Mouse (Mus musculus) right cerebral cortex, postnatal 14 days (tissue): ENCODE data around the gene Fezf2.

ENCODE experiments used
- DNase-seq: peaks from one replicate; pipeline ENCODE4 v3.0.0; 2022

The Fezf2 gene

DNA sequence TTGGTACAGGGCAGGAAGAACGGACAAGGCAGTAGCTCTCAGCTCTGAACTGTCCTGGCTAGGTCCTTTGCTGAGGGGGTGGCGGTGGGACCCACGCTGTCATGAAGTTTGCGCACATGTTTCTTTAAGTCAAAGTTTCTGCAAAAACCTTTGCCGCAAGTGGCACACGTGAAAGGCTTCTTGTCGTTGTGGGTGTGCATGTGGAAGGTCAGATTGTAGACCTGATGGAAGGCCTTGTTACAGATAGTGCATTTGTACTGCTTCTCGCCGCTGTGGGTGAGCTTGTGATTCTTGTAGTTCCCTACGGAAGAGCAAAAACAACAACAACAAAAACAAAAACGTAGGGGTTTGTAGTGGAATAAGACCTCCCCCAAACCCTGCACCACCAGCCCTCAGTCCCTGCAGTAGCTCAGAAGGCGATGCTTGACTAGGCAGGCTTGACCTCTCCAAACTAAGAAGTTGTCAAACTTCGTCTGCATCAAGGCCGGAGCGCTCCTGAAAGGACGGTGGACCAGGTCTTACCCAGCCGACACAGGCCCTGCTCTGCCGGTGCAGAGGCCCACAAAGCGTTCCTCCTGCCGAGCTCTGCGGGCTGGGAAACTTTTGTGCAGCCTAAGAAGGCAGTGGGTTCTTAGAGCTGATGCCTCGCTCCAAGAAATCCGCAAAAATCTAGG is 5.4 kb downstream of the Fezf2 start:
- DNase-seq: no peak

DNA sequence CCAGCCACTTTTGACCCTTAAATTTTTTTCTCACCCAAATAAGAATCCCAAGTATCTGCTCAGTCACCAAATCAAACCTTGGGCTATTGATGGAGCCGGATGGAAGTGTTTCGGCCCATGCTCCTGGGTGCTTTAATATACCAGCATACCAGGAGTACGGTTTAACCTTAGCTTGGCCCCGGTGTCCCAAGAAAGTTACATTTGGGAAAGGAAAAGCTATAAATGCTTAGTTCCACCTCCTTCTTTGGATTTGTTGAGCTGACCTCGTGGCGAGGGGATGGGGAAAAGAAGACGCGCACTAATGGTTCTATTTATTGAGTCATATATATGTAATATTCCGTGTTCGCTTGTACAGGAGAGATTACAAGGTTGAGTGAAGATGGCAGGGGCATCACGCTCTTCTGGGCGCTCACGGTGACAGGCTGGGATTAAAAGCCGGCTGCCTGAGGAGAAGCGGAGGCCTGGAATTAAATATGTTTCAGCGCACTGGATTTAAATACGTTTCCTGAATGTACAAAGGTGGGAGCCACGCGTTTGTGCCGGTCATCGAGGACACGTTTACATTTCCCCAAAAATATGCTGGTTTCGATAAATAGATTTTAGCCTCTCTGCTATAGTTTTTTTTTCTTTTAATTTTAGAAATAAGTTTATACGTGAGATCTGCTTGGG is 6.1 kb downstream of the Fezf2 start:
- no peak for DNase-seq

DNA sequence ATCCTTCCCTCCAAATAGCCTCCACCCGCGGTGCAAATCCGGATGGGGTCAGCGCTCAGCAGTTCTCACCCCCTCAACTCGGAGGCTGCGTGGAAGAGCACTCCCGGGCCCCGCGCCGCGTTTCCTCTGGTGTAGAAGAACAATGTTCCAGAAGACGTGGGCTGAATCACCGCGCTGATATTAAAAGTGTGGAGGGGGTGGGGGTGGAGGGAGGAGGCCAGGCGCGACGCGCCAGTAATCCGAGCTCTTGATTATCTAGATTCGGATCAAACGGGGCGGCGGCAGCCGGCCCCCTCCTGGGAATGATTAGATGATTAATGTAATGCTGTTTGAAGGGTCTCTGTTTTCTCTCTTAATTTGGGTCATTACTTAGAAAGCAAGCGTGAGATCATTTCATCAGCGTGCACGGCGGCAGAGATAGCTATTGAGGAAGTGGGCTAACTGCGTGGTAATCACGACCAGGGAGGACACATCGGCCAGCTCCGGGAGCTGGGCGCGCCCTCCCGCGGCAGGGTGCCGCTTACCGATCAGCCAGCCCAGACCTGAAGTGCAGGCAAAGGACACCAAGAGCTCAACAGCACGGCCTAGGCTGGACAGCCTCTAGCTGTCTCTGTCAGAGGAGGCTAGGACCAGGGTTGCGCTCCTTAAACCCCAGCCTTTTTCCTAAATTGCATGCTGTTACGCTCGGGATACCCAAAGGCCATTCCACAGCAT is 6.8 kb downstream of the Fezf2 start:
- DNase-seq: no peak

DNA sequence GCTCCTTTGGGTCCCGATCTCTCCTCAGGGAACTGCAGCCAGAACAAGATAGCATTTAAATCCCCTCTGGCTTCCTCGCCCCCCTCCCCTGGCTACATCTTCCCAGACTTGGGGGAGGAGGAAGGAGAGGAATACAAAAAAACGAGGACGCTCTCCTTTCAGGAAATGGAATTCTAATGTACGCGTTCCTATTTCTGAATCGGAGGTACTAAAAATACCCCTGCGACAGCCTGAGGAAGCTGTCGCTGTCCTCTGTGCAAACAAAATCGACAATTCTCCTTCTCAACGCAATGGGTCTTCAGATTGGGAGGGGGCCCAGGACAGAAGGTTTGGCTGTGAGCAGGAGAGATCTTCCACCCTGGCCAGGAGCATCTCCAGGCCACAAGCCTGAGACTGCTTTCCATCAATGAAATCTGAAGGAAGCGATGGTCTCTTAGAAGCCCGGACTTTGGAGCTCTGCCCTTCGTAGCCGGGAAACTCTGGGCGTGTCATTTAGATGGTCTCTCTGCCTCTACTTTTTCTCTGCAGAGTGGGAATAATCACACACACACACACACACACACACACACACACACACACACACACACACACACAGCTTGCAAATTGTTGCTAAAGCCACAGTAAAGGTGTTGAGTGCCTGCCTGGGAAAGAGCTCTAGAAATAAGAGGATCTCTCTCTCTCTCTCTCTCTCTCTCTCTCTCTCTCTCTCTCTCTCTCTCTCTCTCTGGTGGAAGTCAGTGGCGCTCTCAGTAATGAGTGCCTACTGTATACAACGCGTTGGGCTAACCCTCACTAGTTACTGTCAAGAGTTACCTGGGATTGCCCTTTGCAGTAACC is 7.5 kb downstream of the Fezf2 start:
- DNase-seq: no peak

DNA sequence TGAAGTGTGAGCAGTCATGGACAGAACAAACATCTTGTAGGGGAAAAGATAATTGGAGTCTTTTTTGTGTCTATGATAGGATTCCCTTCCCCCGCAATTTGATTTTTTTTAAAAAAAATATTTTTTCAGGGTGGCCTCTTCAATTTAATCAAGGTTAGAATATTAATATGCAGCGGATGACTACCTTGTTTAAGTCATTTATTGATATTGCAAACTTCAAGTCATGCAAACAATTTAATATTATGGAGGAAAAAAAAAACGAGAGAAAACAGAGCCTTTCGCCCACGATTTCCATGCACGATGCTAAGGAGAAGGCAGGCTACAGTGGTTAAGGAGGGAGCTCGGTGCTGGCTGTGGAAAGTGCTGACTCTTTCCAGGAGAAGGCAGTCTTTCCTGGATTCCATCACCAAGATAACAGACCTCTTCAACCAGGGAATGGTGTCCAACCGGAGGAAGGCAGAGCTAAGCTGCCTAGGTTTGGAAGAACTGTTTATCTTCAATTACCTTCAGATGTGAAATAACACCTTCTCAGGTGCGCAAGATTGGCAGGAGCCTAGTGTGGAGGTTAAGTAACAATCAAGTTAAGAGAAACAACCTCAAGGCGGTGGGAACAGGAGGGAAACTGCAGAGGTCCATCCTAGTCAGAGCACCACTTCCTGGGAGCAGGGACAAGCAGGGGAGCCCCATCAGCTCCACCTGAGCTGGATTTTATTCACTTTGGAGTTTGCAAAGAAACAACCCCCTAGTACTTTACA is 9.0 kb downstream of the Fezf2 start:
- no peak for DNase-seq

DNA sequence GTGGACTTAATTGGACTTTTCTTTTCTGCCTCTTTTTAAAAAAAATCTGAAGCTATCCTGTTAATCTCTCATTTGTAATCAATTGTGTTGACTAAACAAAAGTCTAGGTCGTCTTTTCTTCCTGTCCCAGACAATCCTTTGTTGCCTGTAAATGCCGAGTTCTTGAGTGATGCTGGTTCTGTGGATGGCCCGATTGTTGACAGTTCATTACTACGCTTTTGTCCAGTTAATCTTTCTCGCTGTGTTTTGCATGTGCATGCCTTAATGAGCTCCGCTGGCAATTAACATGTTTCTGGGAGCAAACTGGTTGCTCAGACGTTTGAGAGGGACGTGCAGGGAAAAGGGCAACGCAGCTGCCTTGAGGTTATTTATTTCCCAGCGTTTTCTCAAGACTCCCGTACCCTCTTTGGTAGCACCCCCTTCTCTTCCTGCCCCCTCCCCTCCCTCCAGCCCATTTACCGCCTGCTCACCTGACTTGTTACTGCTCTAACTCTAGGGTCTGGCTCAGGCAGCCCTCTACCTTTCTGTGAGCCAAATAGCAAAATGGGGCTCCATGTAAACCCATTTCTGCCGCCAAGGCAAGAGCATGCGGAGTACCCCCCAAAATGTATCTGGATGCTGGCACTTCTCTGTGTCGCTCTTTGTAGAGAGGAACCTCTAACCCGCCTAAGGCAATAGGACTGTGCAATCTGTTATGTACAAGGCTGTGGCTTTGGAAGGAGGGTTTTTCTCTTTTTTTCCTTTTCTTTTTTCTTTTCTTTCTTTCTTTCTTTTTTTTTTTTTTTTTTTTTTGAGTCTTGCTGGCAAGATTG is 9.8 kb downstream of the Fezf2 start:
- no peak for DNase-seq

DNA sequence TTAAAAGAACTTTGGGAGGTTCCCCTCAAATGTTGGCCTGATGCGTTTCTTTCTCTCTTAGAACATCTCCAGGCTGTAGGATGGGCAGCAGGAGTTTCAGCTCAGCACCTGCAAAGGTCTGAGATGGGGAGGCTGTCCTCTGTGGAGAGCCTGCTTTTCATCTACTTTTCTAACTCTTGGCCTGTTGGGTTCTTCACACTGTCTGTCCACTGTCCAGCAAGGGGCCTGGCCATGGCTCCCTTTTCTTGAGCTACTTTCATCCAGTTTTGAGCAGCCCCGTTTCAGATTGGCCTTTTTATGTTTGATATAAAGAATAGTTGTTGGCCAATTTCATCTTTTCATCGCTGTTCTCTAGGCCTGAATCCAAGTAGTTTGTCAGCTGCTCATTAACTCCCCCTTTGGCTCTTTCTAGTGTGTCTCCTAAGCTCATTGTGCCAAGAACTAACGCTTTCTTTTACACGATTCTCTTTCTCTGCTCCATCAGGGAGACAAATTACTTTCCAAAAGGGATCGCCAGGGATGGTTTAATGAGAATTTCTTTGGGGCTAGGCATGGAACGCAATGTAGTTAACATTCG is 10.5 kb downstream of the Fezf2 start:
- DNase-seq: no peak

DNA sequence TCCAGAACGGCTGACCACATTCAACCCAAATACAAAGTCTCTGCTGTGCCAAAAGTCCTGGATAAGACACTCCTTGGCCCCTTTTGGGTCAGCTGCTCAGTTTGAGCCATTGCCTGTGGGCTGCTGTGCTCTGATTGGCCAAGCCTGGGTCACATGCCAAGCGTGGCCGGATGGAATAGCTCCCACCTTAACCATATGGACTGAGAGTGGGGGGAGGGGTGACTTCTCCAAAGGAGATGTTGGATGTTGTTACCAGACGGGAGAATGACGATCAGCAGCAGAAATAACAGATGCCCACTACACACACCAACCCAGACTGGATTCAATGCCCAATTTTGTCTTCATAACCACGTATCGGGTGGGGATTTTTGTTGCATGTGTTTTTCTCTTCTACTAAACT is 13.1 kb downstream of the Fezf2 start:
- DNase-seq: no peak

DNA sequence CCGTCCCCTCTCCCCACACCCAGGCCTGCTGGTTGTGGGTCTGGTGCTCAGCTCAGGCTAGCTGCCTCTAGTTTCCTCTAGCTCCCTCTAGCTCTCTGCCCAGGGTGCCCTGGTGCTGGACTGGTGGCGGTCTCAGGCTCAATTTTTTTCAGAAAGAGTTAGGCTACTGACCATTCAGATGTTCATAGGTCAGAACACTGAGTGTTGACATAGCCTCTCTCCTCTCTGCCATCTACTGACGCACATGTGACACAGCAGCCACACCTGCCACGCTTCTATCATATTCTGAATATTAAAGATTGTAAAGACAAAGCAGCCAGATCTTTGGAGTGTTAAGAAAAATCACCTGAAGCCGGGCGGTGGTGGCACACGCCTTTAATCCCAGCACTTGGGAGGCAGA is 14.4 kb downstream of the Fezf2 start:
- no peak for DNase-seq

DNA sequence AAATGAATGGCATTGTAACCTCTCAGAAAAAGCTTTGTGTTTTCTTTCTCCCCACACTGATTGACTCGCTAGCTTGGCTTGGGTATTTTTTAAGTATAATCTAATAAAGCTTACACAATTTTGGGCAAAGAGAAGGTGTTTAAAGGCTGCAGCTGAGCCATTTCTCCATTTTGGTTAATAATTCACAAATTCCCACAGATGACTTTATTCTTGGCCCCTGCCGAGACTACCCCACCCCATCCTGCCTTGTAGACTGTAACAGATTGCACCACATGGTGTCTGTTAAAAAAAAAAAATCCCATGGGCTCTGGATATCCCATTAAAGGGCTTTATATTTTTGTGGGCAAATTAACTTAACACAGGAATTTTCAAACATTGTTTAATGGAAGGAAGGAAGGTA is 44.9 kb downstream of the Fezf2 start:
- DNase-seq: no peak

DNA sequence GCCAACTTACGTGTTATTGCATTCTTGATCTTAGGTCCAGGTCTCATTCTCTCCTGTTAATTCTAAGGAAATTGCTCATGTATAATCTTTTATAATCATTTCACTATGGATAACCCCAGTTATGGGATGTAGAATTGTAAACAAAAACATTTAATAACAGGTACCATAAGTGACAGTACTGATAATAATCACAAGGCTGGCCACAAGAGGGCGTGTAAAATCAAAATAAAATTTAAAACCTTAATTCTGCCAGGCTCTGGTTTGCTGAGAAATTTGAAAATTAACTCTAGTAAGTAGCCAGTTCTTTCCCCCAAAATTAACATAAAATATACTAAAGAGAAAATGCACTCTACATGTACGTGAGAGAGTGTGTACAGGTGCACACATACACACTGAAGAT is 47.3 kb downstream of the Fezf2 start:
- peak; percentile 30 for DNase-seq

DNA sequence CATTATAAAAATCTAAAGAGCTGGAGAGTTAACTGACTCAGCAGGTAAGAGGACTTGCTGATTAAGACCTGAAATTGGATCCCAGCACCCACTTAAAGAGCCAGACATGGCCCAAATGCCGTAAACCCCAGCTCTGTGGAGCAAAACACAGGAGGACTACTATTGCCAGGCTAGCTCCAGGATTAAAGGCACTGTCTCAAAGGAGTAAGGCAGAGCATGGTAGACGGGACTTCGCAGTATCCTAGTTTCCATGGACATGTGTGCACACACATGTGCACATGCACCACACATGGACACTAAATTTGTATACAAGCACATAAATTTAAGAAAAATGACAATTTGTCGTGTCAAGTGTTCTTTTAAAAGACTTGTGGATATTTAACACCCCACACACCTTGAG is 47.7 kb downstream of the Fezf2 start:
- no peak for DNase-seq

DNA sequence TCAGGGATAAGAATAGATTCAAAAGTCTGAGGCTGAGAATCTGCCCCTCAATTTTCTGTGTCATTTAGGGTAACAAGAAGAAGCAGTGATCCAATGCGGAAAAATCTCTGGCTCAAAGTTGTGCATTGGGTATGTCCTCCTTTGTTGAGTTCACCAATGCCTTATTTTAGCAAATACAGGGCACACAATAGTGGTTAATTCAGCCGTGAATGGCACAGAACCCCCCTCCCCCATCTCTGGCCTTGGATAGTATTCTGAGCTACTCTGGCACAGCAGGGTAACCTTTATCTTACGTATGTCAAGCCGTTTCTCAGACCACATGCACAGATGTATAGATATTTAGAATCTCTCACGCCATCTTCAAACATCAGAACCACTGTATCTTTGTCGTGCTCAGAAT is 48.3 kb downstream of the Fezf2 start:
- no peak for DNase-seq

DNA sequence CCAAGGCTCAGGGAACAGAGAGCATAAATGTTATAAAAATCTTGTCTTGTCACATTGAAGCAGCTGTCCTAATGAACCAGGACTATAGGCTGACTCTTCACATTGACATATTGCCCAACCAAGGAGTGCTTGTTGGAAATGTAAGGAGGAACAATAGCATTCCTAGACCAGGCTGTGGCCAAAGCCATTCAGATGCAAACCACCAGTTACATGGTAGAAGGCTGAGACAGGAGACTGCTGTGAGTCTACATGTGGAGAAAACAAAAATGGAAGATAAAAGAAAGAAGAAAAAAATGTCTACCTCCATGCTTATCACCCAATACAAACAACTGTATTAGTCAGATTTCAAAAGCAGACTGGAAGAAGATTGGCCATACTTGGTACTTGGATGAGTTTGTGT is 48.8 kb downstream of the Fezf2 start:
- no peak for DNase-seq

DNA sequence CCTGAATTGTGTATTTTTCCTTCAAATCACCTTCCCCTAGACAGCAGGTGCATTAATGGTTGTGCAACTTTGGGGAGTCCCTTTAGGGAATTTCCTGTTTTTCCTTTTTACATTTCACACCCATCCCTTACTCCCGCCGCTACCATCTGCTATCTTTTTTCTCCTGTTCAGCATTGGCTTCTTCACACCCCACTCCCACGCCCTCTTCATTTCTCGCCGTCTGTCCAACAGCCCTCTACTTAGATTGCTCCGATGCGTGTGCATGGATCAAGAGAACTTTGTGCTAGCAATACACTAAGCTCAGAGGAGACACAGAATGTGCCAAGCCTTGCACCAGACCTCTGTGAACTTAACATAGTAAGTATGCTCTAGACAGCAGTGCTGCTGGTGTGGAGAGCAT is 51.6 kb downstream of the Fezf2 start:
- DNase-seq: peak; percentile 55
